Mouse (Mus musculus) forelimb bud, embryonic 11.5 days (tissue): ENCODE results near the gene Zcchc3.
"Not testable (repeated sequence)": the region's sequence is repeated elsewhere in the genome, so short reads cannot be mapped to it uniquely, and the experiment has no call there.

Experiments used
- DNase-seq: peaks from one replicate; pipeline ENCODE4 v3.0.0-alpha.2; 2012; ENCODE audit warnings: low read depth, low spot score

Zcchc3 gene

DNA sequence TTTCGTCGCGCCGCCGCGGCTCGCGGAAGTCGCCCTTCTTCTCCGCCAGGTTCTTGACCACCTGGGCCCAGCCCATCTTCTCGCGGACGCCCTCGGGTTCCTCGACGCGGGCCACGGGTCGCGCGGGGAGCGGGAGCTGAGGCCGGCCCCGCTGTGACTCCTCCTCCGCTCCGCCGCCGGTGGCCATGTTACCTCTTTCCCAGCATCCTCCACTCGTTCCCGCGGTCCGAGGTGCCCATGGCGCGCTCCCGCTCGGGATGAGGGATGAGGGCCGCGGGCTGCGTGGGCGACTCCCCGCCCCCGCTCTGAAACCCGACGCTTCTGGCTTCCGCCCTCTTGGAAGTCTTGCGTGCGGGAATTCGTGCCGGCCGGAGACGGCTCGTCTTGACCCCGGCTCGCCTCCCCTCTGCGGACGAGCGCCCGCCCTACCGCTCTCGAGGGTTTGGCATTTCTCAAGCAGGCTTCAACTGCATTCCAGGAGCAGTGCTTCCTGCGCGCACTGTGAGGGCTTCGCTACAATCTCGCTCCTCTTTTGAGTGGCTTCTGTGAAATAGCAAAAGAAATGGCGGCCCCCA is at the start of gene Zcchc3:
Gene Zcchc3, minus strand, starts transcription at position 437 of the 575 bp plus-strand sequence.
- peak; percentile 92 for DNase-seq

DNA sequence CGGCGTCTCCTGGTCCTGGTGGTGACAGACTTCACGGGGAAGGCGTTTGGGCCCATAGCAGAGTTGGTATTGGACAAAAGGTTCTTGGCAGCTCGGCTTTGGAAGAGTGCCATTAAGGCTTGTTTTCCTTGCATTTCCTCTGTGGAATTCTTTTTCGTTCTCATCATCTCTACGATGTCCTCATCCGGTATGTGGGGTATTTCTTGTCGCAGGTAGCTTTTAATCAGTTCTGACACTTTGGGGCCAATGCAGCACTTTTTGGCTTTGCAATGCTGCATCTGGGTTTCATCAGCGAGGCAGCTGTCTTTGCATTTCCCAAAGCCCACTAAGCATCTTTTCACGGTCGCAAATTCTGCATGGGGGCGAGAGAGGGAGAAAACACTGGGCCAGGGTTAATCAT is 44.4 kb upstream of the Zcchc3 start:
- peak; percentile 10 for DNase-seq

DNA sequence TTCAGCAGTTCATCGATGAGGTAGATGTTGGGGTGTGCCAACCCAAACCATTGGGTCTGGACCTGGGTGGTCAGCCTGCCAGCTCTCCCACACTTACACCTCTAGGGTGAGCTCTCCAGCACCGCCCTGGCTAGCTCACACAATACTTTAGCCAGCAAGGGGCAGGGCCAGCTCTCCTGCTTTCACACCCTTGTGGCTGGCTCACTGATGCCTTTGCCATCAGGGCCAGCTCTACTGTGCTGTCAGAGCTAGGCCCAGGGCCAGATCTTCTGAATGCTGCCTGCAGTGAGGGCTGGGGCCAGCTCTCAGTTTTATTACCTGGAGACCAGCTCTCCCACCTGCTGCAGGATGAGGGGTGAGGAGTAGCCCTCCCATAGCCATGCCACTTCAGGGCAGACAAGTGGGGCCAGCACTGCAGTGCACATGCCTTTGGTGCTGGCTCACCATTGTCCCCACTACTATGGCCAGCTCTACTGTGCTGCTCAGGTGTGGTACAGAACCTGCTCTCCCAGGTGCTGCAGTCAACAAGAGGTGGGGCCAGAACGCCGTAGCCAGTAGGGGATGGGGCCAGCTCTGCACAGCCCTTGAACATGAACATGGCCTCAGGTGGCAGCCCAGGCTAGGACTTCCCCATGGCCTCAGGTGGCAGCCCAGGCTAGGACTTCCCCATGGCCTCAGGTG is 37.4 kb upstream of the Zcchc3 start:
- no peak for DNase-seq

DNA sequence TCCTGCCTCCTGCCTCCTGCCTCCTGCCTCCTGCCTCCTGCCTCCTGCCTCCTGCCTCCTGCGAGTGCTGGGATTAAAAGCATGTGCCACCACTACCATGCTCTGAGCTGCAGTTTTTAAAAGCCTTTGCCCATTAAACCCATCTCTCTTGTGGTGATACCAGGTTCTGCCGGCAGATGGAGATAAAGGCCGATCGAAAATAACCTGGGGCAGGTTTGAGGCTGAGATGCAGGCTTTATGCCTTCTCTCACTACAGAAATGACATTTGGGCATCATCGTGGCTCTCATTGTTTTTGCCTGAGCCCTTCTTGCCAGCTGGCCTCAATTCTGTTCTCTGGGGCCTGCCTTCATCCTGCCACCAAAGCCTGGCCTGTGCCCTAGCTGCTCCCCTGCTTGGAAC is 35.4 kb upstream of the Zcchc3 start:
- DNase-seq = peak; percentile 70

DNA sequence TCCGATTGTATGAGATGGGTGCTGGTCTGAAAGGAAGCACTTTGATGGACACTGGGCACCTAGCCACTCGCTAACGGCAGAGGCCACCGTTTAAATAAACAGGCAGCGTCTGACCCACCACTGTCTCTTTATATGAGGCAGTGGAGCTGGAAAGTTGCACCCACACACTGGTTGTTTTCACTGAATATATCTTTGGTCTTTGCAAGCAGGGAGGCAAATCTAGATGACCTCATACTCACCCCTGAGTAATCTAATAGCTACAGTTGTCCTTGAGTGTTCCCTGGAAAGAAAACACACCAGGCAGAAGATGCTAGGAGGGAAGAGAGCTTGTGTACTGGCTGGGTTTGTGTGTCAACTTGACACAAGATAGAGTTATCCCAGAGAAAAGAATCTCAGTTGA is 32.6 kb upstream of the Zcchc3 start:
- DNase-seq = no peak

DNA sequence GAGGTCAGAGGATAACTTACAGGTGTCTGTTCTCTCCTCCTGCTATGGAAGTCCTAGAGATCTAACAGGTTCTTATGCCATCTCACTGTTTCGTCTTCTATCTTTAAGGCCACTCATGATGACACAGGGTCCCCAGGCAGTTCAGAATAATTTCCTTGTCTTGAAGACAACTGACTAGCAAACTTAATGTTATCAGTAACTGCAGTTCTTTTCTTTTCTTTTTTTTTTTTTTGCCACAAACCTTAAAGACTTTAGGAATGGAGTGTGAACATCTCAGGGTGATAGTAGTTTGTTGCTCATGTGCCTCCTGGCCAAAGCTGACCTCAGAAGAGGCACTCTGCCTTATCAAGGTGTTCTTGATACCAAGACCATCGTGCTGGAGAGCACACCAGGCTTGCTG is 31.8 kb upstream of the Zcchc3 start:
- no peak for DNase-seq

DNA sequence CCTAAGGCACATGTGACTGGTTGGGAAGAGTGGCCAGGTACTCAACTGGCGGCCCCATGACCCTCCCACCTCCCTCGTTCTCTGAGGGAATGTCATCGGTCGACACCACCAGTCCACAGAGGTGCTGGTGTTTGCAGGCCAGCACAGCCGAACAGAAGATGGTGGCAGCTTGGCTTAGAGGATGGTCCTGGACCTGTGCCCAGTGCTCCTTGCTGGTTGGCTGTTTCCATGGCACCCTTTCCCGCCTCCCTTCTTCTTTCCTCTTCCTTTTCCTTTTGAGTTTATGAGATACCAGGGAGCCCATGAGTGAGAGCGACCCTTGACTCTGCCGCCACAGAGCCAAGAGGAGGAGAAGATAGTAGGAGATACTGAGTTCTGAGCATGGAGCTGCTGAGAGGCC is 28.5 kb upstream of the Zcchc3 start:
- DNase-seq = no peak

DNA sequence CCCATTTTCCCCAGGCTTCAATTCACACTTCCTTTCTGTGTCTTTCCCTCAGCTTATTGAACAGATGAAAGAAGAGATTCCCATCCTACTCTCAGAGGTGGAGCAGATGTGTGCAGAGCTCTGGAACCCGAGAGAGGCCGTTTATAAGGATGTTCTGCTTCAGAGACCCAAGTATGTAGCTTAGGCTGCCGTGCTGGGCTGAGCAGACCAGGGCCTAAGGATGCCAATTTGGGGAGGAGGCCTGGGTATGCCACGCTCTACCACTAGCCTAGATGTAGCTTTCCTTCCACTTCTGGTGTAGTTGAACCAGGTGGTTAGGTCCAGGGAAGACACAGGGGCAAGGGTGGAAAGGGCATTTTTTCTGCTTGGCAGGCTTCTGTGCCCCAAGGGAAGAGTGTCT is 27.5 kb upstream of the Zcchc3 start:
- no peak for DNase-seq

DNA sequence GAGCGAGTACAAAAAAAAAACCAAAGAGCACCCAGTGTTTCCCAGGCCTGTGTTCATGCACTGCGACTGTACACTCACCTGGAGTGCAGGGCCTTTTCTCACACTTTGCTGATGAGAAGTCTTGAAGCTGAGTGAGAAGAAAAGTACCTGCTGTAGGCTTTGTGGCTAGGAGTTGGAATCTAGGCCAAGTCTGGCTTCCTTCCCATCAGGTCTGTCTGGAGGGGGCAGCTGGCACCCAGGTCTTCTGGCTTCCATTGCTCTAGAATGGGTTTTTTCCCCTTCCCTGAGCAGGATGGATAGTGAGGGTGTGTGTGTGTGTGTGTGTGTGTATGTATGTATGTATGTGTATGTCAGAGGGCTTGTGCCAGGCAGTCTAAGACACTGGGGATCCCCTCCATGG is 25.0 kb upstream of the Zcchc3 start:
- no peak for DNase-seq

DNA sequence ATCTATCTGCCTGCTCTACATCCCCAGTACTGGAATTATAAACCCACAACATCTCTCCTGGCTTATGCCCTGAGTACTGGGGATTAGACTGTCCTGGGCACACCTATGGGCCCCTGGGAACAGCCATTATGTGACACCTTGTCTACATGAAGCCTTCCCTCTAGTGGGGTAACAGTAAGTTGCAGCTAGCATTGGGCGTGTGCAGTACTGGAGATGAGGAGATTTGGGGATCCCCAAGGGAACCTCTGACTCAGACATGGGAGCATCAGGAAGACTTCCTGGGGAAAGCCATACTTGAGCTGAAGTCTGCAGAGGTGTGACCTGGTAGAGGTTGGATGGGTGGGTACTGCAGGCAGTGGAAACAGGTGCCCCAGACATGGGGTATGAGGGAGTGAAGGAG is 24.1 kb upstream of the Zcchc3 start:
- no peak for DNase-seq

DNA sequence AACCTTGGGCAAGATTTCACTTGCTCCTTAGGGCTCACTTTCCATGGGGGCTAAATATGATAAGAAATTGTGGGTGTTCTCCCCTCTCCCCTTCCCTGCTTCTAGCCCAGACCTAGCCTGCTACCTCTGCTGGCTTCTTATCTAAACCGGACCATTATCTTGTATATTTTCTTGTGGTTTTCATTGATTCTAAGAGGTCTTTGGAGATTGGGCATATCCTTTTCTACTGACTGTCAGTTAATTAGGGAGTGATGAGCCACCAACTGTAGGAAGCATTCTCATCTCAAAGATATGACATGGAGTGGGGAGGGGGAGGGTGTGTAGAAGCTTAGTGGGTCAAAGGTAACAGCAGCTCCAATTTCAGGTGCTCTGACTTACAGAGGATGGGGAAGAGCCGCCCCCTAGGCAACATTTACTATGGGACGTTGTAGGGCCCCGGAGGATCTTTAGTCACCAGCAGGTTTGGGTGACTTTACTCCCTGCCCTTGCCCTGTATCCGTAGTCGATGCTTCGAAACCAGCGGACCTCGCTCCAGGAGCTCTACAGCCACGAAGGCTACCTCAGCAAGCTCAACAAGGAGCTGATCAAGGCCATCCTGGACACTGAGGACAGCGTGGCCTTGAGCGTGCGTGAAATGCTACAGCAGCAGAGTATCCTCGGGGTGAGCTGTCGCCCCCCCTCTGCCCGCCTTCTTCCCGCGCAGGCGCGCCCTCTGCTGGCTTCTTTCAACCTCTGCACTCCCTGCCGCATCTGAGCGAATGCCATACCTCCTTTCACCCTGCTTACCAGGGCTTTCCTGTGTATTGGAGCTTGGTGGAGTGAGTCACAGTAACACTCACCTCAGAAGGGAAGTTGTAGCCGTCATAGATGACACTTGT is 22.4 kb upstream of the Zcchc3 start:
- DNase-seq = peak; percentile 84

DNA sequence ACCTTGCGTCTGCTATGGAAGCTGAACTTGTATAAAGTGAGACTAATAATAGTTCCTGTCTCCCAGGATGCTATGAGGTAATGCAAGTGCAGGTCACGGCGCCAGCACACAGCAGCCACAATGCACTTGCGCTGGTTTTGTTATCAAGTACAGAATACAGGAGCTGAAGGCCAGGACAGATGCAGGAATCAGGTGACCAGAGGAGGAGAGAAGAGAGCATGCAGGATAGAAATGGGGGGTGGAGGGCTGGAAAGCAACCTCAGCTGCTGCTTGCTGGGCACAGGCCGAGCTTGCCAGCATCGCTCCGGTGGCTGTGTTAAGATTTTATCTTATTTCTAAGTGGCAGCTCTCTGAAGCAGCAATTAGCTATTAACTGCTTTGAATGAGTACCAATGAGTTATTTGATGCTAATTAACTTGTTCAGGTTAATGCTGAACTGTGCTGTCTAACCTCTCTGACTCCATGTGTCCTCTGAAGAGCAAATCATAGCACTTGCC is 21.6 kb upstream of the Zcchc3 start:
- DNase-seq = no peak

DNA sequence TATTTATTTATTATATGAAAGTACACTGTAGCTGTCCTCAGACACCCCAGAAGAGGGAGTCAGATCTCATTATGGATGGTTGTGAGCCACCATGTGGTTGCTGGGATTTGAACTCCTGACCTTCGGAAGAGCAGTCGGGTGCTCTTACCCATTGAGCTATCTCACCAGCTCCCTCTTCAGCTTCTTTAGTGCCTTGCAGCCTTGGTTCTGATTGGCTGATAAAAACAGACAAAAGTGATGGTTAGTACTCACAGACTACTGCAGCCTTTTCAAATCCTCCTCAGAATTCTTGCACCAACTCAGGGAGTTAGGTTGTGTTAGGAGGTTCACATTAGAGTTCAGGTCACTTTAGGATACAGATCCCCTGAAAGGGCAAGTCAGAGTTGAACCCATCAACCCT is 13.7 kb upstream of the Zcchc3 start:
- not testable (repeated sequence) for DNase-seq

DNA sequence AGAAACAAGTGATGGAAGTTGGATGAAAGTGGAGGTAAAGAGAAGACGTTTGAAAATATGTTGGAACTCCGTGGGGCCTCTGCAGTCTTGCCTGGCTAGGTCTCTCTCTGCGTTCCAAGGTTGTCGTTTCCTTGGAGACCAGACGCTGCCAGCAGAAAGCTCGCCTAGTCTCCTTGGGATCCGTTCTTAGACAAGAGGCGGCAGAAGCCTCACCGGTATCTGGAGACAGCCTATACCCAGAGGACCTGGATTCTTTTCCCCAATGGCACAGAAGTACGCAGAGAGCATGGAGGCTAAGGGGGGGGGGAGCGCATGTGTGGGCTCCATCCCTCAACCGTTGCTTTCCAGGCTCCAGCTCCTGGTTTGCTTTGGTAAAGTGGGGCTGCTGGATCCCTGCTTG is 12.7 kb upstream of the Zcchc3 start:
- DNase-seq = no peak

DNA sequence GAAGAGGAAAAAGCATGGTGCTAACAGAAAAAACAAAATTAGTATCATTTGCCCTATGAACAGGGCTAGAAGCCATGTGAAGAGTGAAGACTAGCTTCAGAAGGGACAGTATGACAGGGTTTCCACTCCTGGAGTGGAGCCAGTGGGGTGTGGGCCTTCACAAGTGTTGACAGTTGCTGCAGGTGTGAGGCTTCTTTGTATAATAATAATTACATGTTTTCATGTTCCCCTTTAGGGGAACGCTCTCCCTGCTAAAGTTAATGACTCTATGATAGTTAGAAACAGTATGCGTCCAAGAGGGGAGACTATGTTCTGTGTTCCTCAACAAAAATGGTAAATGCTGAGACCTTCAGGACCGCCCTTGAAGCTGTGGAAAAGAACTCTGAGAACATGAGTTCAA is 959 bp upstream of the Zcchc3 start:
- DNase-seq = no peak

DNA sequence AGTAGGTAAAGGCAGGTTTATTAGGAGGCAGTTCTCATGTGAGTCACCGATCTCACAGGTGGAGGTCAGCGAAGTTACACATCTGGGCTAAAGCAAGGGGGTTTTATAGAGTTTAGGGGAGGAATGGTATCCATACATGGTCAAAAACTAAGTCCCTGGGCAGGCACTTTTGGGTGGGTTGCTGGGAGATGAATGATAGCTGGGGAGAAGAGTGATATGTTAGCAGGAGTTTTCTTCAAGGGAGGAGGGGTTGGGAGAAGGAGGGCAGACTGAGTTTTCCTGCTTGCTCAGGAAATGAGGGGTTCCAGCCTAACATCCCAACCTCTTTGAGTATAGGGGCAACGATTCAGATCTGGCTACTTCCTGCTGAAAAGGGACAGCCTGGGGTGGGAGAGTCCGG is 460 bp upstream of the Zcchc3 start, which contains the start of gene 6820408C15Rik:
Gene 6820408C15Rik, plus strand, starts transcription at position 301 of the 400 bp plus-strand sequence.
- DNase-seq = no peak

DNA sequence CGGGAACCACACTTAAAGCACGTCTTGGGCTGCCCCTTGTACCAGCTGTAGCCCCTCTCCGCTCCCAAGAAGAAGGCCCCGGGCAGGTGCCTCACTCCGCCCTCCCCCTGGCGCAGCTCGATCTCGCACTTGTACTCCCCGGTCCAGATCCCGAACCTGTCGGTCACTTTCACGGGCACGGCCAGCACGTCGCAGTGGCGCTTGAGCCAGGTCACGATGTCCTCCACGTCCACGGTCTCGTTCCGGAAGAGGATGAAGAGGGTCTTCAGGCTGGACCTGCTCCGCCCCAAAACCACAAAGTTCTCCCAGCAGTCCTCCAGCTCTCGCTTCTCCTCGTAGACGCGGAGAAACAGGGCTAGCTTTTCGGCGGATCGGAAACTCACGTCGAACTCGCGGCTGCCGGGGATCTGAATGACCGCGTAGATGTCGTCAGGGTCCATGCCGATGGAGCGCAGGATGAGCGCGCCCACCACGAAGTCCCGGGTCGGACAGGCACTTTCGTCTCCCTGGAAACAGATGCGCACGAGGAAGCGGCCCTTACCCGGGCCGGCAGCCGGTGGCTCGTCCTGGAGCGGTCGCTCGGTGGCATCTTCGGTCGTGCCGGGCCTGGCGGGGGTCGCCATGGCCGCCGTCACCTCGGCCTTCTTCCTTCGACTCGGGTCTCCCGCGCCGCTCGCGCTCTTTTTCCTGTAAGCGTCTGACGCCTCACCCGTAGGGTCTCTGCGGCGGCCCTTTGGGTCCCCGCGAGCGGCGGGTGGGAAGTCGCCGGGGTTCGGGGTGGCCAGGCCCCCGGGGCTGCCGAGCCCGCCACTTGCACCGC is 852 bp downstream of the Zcchc3 start:
- no peak for DNase-seq

DNA sequence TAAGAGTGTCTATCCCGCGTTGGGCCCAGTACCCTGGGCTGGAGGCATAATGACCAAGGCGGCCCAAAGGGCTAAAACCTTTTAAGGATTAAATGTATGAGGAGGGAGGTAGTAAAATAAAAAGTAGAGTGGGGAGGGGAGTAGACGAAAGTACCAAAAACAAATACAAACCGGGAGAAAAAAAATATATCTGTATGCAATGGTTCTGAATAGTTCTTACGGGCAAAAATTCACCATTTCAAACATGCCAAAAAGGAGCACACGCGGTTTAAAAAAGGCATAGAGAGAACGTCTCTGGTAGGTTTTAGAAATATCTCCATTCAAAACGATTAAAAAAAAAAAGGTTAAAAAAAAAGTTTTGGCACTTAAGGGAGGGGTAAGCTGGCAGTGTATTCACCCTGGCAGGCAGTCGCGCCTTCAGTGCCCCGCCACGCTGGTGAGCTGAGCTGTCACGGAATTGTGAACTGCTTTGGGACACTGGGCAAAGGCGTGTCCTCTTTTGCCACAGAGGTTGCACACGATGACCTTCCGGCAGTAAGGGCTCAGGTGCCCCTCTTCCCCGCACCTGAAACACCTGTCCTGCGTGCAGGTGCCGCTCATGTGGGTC is 1.6 kb downstream of the Zcchc3 start:
- DNase-seq = no peak

DNA sequence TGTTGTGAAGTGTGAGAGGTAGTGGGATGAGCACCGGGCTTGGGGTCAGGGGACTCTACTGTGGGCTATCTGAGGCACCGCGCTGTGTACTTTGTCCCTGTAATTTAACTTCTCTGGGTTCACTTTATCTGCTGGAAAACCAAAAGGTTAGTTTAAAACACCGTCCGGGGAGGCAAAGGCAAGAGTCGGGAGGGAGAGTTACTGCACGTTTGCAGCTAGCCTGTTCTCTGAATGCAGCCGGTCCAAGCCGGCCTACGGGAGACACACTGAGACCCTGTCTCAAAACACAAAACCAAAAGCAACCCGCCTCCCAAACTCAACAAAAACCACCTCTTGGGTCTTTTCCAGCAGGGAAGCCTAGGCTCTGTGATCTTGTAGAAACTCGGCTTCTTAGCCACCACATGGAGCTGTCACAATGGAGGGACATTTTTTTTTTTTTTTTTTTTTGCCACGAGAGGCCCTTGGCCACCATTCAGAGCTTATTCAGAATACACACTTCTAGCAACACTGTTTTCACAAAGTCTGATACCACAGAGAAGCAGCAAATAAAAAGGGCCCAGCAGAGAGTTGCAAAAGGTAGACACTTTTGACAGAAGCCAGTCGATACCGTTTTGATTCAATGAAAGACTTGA is 2.2 kb downstream of the Zcchc3 start:
- DNase-seq = no peak

DNA sequence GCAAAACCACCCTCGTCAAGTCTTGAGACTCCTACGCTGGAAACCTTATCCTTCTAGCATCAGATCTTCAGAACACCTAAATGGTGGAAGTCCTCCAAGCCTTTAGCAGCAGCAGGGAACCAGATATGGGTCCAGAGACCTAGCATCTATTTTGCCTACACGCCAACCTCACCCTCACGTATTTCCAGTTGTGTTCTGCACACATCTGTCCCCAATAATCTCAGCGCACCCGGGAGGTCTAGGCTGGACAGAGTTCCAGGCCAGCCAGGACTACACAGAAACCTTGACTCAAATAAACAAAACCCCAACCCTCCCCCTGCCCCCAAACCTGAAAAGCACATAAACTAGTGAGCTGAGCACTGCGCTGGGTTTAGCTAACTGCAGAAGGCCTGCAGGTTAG is 3.4 kb downstream of the Zcchc3 start:
- no peak for DNase-seq

DNA sequence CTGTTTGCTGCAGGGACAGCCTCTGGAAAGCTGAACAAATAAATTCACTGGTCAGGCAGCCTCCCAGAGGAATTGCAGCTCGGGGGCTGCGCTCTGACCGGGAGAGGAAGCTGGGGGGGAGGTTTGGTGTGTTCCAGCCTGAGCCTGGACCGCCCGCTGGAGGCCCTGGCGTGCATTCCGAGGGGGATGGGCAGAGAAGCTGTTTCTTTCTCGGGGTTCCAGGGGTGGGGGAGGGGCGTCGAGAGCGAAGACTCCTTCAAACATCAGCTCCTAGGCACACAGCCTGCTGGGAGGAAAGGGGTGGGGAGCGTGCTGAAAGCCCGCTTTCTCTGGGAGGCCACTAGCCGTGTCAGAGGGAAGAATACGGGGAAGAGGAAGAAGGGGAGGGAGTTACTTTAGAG is 3.9 kb downstream of the Zcchc3 start:
- peak; percentile 95 for DNase-seq
